Mouse (Mus musculus): ENCODE data around the gene Unc119b.
A peak's percentile ranks its signal among the peaks of the same experiment; 100 is the strongest.
"Not testable (repeated sequence)": the region's sequence is repeated elsewhere in the genome, so short reads cannot be mapped to it uniquely, and the experiment has no call there.

The Unc119b gene

DNA sequence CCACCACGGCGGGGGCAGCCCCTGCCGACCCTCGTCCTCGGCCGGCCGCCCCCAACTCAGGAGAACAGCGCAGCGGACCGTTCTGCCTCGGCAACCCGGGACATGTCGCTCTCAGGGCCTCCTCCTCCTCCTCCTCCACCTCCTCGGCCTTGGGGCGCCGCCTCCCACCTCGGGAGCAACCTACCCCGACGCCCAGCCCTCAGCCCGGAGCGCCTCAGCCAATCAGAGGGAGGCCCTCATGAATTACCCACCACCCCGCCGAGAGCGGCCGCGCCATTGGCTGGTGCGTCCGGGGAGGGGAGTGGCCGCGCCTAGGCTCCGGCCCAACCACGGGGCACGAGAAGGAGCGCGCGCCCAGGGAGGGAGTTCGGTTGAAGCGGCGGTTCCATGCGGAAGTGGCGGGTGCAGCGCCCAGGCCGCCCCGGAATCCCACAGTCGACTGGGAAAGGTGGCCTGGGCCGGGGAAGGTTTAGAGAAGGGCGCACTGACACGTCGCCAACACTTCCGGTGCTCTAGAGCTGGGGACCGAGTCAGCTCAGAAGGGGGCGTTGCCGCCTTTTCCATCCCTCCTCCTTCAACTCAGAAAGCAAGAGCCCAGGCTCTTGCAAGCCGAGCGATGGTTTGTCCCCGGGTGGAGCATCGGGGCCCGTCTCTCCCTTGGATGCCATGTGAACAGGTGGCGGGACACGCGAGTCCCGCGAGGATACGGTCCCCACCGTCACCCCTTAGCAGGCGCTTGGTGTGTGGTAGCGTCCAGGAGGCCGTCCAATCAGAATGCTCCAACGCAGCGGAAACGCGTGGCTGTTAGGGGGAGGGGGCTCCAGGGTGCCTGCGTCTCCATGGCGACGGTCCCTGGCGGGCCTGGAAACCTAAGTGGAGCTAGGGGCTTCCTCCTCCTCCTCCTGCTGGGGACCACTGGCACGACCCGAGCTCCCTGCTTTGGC is 23.5 kb upstream of the Unc119b start, which contains the start of gene Mlec:
TSS of gene Mlec (minus strand) at position 140 of the 944 bp plus-strand sequence.
- peak; percentile 99 for DNase-seq (ENCODE audit: low spot score)

DNA sequence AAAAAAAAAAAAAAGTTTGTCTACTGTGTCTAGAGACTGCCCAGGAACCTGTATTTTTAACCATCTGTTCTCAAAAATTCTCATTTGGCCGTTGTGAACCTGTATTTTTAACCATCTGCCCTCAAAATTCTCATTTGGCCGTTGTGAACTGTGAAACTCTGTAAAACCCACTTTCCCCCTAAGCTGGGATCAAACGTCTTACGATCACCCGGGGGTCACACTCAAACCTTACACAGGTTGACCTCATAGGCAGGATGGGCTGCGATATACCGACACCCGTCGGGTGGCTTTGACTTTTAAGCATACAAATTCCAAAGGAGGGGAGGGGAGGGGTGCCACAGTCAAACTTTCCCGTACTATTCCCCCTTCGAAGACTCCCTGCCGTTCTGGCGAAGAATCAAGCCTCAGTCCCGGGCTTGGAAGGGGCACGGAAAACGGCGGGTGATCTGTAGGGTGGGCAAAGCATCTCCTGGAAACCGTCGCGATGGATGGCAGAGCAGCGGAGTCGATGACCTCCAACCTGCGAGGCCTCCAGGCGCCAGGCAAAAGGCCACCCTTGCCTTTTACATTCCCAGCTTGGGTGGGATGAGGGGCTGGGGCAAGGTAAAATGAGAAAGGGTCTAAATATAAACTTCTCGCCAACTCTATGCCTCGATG is 22.3 kb upstream of the Unc119b start:
- DNase-seq (ENCODE audit: low spot score), result no peak

DNA sequence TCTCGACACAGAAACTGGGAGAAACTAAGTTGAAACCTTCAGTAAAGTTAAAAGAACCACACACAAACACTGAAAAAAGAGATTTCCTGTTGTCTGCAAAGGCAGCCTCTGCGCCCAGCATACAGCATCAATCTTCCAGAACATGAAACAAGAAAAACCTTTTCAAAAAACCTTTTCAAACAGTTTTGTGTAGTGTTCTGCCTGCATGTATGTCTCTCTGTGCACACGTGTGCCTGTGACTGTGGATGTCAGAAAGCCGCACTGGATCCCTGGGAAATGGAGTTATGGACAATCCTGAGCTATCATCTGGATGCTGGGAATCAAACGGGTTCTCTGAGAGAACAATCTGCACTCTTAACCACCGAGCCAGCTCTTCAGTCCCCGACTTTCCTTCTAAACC is 21.6 kb upstream of the Unc119b start:
- no peak for DNase-seq (ENCODE audit: low spot score)

DNA sequence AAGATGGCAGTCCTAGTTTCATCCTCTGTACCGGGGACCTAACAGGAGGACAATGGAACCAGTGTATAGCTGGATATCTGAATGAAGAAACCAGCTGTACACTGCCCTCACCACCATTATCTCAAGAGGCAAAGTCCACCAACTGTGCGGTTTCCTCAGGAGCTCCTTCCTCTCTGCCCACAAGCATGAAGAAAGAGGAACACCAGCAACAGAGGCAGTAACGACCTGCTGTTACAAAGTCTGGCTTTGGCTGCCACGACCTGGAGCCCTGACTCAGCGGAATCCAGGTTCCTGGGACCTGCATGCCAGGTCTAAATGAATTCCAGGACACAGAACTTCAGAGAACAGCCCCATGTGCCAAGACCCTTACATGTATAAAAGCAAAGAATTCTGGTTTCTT is 21.1 kb upstream of the Unc119b start:
- DNase-seq (ENCODE audit: low spot score), result no peak

DNA sequence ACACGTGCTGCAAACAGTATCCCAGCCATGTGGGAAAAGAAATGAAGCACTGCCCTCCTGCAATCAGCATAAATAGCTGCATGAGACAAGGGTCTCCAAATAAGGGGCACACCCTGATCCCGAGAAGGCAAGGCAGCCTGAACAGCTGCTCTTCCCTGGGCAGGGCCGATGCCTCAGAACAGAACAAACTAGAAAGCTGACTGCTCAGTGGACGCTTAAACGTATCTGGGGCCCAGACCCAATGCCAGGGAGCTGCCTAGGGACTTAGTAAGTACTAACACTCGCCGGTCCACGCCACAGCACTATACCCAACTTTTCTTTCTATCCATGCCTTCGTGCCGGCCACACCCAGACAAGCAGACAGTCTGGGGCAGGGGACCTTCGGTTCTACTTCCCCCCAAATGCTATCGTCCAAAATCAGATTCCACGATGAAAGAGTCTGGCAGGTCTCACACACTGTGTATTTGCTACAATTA is 20.4 kb upstream of the Unc119b start:
- DNase-seq (ENCODE audit: low spot score), result no peak

DNA sequence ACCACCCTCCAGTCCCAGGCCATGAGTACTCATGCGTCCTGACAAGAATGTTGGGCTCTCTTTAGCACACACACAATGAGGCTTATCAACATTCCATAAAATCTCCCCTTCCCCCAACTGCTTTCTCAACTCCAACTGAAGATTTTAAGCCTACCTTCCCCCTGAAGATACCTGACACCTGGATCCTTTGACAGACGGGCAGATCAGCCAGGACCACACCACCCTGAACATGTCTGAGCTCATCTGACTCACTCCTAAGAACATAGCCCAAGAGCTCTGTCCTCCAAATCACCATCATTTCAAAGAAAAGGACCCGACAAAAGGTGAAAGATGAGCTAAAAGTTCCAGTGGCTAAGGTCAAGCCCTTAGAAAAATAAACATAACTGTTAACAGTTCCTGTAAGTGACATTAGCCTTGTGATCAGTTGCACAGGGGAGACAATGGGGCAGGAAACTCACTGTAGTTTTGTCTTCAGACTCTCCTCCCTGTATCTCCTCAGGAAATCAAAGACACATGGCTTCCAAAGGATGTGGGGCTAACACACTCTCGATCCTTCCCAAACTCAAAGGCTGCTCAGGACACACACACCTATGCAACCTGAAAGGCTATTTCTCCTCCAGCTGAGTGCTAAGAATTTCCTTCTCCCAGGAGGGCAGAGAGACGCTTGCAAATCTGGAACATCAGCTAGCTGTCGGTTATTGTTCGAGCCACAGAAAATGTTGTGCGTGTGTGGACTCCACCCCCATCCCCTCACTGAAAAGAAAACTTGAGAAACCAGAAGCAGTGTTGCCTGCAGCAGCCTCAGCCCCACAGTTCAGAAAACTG is 17.6 kb upstream of the Unc119b start:
- DNase-seq (ENCODE audit: low spot score), result no peak

DNA sequence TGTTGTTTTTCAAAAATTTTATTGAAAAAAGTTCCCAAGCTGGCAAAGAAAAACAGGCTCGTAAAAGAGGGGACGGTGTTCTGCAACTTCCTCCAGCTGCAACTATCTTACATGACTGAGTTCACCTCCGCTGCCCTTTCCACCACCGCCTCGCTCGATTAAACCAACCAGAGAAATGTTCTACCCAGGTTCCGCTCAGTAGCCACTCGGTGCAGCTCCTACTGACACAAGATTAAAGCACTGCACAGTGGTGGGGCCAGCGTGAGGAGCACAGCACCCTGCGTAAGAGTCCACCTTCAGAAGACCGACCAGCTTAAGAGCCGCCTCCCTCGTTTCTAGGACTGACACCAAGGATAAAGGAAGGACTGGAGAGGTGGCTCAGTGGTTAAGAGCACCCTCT is 16.7 kb upstream of the Unc119b start:
- no peak for DNase-seq (ENCODE audit: low spot score)

DNA sequence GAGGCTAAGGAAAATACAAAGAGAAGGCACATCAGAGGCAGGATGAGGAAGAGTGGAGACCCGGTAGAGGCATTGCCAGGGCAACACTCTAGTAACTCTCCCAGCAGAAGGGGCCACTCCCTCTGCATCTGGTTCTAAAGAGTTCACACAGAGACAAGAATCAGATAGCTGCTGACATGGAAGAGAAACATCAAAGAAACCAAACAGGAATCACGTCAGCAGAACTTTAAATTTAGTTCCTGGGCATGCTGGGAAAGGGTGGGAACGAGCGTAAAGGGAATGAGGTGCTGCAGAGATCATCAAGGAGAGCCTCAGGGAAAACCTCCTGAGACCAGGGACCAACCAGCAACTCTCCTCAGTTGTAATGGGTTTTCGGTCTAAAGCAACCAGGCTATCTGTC is 16.2 kb upstream of the Unc119b start:
- no peak for DNase-seq (ENCODE audit: low spot score)

DNA sequence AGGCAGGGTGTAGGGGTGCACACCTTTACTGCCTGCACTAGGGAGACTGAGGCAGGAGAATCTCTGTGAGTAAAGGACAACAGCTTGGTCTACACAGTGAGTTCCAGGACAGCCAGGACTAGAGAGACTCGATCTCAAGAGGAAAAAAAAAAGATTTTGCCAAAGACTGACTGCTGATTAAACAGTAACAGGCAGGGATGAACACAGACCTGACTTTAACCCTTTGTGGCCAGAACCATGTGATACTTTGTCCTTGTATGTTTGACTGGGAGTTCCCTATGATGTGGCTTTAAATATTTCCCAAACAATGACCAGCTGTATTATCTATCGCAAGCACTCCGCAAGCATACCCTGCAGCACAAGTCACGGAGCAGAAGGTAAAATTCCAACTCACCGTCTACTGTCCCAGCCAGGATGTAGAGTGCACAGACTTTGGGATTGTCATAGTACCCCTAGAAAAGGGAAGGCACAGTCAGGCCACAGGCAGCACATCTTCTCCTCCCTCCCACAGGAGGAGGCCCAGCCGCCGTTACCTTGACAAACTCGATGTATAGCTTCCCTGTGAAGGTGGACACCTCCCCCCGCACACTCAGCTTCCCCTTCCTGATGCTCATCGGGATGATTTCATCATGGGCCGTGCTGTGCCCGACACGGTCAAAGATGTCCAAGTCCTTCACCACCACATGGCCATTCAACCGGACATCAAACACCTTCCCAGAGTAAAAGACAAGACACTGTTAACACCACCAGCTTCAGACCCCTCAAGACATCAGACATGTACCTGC is 15.1 kb upstream of the Unc119b start:
- no peak for DNase-seq (ENCODE audit: low spot score)

DNA sequence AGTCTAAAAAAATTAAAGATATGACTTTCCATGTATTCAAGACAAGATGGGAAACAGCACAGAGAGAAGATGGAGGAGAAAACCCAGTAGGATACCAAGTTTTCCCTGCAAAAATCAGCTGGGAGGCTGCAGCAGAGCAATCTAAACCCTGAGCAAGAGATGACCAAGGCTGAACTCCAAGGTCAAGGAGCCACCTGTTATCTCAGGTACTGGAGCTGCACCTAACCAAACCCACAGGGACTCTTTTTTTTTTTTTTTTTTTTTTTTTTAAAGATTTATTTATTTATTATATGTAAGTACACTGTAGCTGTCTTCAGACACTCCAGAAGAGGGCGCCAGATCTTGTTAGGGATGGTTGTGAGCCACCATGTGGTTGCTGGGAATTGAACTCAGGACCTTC is 14.1 kb upstream of the Unc119b start:
- DNase-seq (ENCODE audit: low spot score), result not testable (repeated sequence)

DNA sequence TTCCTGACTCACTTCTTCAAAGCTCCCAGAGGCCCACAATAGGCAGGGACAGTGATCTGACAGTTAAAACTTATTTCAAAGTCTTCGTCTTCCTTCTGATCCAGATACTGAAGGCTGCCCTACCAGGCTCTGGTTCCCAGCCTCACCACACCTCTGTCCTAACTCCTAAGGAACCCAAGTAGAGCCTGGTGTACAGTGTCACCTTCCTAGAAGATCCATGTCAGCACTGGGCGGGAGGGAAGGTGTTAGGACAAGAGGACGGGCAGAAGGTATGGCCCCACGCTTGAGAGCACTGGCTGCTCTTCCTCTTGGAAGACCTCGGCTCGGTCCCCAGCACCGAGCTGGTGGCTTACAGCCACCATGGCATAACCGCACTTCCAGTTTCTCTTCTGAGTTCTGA is 13.6 kb upstream of the Unc119b start:
- no peak for DNase-seq (ENCODE audit: low spot score)

DNA sequence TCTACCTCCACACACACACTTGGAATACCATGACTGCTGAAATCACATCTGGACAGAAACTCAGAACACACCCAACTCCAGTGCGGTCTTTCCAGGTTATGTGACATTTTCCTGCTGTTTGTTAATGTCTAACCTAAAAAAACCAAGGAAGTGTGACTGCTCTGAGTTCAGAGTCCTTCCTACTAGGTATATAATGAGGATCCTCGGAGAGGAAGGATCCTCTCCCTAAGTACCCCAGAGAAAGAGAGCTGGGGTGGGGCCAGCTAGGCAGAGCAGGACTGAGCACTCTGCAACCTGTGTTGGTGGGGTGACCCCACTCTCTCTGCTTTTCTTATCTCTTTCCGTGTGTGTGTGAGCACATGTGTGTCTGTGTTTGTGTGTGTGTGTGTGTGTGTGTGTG is 12.6 kb upstream of the Unc119b start:
- DNase-seq (ENCODE audit: low spot score), result no peak

DNA sequence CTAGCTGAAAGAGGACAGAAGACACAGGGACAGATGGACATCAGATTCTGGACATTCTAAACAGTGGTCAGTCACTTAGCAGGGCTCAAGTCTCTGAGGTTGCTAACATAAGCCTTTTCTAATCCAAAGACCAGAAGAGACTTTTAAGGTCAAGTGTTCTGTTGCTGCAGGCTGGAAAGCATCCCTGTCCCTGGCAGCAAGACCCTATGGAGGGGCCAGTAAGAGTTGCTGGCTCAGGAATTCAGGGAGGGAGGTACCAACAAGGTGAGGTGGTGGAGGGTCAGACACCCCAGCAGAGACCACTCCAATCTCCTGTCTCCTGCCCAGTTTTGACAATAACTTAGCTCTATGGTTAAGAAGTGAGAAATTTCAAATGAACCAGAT is 12.0 kb upstream of the Unc119b start:
- DNase-seq (ENCODE audit: low spot score), result no peak

DNA sequence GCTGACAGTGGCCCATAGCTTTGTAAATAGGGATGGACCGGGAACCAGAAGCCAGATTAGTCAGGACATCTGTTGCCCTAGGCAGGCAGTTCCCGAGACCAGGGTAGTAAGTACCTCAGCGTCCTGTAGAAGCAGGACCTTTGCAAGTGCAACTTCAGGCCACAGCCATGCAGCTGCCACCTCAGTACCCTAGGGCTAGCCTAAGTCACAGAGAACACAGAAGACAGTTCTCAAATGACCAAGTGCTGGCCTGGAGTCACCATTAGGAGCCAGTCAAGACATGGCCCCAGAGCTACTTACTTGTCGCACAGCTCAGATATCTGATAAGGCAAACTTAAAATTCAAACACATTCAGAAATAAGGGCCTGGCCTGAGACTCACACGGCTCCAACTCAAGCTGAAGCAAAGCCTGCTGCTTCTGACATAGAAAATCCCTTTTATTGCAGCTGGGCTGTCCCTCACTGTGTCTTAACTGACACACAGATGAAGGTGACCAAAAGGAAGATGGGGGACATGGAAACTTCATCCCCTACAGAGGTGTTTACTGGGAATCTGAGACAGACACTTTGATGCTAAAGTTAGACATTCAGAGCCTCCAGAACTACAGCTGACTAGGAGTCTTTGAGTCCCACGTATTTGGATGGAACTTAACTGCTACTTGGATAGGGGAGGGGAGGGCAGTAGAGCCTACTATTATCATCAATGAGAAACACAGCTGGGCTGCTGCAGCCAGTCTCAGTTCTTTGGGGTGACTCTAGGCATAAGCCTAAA is 11.4 kb upstream of the Unc119b start:
- DNase-seq (ENCODE audit: low spot score), result no peak

DNA sequence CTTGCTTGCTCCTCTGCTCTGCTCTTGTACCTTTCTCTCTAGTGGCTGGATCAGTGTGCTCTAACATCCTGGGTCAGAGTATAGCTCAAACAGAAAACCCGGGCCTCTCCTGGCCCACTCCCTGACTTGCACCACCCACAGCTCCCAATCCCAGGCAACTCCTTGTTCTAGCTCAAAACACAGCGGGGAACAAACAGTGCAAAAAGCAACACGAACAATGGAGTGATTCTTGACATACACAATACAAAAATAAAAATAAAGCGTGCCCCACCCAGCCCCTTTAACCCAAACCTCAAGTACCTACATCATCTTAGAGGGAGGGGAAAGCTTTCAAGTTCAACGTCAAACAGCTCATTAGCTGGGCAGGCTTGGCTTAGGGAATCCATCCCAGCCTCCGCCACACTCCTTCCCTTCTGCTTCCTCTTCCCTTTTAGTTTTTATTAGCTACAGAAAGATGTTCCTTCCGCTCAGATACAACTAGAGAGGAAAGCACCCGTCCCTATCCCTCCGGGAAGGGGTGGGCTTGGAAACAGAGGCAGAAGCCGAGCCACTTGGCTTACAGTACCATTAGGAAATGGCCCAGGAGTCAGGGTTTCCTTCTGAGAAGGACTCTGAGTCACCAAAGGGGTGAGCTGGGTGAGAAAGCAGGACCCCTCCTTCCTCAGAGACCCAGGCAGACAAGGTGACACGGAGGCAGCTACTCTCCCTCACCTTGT is 10.6 kb upstream of the Unc119b start:
- DNase-seq (ENCODE audit: low spot score), result no peak

DNA sequence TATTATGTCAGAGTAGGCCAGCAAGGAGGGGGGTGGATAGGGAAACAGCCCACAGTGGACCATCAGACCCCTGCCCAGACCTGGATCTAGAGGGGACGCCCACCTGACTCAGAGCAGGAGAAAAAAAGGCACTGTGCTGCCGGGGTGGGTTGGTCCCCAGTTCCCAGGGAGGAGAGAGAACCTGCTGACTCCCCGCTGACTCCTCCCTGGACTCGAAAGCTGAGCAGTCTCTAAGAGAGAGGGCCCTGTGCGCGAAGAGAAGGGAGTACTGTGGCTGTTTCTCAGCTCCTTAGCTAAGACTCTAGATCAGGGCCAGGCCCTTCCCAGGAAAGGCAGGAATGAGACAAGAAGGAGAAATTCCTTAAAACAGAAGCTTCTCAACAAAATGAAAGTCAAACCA is 9.7 kb upstream of the Unc119b start:
- no peak for DNase-seq (ENCODE audit: low spot score)

DNA sequence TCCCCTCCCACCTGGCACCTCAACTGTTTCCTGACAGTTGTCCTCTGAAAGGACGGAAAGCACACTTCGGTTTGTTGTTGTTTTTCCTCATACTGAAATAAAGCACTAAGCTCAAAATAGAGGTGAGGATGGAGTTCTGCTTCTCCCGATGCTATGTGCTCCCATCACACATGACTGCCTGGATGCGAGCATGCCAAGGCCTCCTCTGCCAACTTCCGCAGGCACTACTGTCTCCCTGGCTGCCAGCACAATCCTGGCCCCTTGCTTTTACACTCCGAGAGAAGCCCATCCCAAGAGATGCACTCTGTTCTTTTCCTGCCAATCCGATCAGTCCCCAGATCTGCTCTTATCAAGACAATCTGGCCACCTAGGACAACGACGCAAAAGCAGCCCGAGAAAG is 8.8 kb upstream of the Unc119b start:
- DNase-seq (ENCODE audit: low spot score), result no peak

DNA sequence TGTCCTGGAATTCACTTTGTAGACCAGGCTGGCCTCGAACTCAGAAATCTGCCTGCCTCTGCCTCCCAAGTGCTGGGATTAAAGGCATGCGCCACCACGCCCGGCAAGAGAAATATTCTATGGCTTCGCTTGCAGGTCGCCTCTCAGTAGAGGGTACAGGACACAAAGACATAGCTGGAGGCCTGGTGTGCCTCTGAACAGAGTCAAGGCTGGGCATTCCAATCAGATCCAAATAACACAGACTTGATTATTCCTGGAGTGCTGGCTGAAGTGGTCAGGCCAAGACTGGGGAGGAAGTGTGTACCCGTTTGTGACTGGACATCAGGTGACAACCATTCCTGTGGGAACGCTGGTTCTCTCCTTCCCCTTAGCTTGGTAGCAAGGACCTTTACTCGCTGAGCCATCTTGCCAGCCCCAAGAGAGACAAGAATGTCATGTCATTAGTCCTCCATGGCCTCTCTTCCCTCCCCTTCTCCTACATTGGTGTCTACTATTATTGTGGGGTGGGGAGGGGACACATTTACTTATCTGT is 7.5 kb upstream of the Unc119b start:
- DNase-seq (ENCODE audit: low spot score), result no peak

DNA sequence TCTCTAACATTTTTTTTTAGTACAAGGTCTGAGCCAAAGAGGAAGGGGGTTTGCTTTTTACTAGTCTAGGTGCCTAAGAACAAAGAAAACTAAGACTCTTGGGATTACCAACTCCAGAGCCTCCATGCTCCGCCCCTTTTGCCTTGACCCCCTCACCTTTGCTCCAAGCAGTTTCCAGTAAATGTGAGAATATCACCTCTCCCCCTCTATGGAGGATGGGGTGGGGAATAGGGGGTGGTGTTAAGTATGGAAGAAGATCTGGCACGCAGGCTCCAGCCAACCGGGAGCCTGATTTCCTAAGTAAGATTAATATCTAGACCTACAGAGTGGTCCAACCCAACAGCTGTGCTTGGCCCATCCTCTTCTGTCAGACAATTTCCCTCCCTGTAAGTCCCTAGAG is 6.0 kb upstream of the Unc119b start:
- DNase-seq (ENCODE audit: low spot score), result no peak

DNA sequence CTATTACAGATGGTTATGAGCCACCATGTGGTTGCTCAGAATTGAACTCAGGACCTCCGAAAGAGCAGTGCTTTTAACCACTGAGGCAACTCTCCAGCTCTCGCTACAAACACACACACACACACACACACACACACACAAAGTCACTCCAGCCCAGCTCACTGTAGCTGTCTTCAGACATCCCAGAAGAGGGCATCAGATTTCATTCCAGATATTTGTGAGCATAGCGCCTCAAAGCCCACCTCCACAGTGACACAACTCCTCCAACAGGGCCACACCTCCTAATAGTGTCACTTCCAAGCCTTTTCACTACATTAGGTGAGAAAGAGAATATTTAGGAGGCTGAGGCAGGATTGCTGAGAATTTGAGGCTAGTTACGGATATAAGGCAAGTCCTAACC is 4.3 kb upstream of the Unc119b start:
- no peak for DNase-seq (ENCODE audit: low spot score)
